Mouse (Mus musculus): Measurements from ENCODE around the gene Lrfn3.
A peak's percentile ranks its signal among the peaks of the same experiment; 100 is the strongest.

Lrfn3 gene

DNA sequence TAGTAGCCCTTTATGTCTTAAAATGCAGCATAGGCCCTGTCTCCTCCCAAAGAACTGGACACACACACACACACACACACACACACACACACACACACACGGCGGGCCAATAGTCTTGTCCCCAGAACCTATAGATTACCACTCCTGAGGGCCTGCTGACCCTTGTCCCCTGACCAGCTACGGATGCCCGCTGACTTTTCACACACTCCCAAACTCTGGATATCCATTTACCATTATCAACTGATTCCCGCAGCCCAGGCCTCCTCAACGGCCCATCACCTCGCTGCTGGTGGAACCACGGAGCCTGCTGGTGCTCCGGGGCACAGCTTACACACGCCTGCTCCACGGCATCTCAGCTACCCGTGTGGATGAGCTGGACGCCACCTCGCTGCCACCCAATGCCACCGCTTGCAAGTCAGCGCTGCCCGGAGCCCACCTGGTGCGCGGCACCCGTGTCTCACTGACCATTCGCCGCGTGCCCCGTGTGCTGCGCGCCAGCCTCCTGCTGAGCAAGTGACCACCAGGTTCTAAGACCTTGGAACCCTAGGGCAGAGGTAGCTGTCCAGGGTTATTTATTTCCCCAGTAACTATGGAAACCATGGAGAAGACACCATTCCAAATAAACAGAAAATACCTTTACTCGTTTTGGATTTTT, 48.8 kb downstream of the Lrfn3 start:
- DNase-seq (ENCODE audit: low spot score) = no peak

DNA sequence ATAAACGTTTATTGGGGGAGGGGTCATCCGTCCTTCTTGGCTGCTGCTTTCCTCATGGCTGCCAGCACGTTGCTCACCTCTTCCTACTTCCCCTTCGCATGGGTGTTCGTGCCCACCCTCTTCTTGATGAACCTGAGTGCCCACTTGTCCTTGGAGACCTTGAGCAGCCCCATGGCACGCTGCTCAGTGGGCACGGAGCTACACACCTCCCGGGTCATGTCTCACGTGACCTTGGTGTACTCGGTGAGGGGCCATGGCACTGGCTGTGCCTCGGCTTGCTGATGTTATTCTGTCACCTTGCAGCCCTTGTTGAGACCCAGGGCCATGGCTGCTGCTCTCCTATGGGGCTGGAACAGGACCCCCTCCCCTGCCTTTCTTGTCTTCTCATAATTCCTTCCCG, 52.4 kb downstream of the Lrfn3 start:
- no peak for DNase-seq (ENCODE audit: low spot score)

DNA sequence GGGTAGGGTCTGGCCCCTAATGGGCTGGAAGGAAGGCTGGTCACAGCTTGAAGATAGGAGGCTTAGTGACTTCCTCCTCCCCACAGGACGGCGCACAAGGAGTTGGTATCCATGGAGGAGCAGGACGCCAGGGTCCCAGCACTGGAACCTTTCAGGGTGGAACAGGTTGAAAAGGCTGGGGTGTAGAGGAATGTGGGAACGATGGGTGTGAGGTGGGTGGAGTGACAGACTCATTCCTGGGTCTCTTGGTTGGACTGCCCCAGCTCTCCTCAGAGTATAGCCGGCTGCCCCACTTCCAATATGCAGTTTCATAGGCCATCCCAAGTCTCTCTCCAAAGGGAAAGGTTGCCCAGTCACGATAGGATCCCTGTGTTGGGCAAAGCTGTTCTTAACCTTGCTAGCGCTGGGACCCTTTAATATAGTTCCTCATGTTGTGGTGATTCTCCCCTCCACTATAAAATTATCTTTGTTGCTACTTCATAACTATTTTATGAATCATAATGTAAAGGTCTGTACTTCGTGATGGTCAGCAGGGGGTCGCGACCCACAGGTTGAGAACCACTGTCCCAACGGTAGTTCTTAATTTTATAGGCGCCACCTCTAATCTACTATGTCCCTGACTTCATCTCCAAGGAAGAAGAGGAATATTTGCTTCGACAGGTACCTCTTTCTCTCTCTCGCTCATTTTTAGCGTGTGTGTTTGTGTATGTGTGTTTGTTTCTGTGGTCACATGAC, 53.0 kb downstream of the Lrfn3 start:
- DNase-seq (ENCODE audit: low spot score) = no peak

DNA sequence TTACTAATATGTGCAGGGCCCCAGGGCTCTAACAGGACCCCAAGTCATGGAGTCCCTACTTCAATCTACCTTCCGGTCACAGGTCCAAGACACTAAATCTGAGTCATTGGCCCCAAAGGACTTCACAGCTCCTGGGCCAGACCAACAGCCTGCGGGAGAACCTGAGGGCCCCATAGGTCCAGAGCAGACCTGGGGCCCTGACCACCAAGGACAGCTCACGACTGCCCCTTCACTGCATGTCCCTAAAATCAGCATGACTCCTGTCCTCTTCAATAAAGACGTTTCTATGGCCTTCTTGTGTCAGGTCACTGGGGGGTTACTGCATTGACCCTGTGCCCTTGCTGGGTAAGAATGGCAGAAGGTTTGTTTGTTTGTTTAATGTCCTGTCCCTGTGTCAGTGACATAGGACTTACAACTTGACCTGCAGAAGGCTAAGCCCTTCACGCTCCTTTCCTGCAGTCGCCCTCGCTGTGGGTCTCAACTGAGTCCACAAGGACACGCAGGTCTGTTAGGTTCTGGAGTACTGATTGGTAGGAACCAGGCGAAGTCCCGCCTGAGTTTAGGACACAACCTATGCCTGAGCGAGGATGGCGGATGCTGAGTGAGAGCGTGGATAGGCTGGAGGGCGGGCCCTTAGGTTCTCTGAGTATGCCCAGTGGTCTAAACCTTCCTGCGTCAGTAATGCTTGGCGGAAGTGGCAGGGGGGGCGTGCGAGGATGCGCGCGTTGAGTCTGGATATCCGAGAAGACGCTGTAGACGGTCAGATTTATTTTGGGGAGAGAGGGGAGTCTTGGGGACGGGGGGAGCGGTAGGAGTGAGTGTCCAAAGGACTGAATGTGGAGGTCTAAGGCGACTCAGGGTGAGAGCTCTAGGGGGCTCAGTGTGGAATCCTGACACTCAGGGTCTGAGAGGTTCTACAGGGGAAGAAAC, 54.2 kb downstream of the Lrfn3 start, which contains the start of gene Alkbh6:
Gene Alkbh6 (plus strand): TSS at position 642 of the 930 bp plus-strand sequence.
- peak; percentile 97 for DNase-seq (ENCODE audit: low spot score)

DNA sequence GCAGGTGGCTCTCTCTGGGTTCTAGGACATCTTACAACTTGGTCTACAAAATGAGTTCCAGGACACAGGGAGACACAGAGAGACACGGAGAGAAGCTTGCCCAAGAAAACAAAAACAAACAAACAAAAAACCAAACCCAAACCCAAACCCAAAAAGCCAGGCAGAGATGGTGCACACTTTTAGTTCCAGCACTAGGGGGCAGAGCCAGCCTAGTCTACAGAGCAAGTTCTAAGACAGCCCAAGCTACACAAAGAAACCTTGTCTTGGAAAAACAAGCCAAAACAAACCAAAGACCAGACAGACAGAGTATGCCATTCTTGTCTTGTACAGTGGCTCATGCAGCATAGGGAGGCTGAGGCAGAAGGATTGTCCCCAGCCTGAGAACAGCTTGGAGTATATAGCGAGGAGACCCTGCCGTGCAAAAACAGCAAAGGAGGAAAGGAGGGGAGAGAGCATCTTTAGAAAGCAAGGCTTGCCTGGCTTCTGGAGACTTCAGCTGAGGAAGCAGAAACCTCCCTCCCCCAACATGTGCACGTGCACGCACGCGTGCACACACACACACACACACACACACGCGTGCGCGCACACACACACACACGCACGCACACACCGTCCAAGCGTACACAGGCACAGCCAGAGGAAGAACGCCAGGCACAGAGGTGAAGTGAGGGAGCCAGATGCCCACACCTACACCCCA, 56.3 kb downstream of the Lrfn3 start:
- no peak for DNase-seq (ENCODE audit: low spot score)
